Mouse (Mus musculus) frontal cortex, adult 2 months (tissue): Measurements from ENCODE around the gene Srebf2. TPM values are rescaled to one million over a fixed set of nuclear protein-coding genes. Genes with fewer than 3 reads are reported as not detected.
"Not testable (repeated sequence)": the region's sequence is repeated elsewhere in the genome, so short reads cannot be mapped to it uniquely, and the experiment has no call there.

Experiments used
- DNase-seq, 2 experiments: peaks; one replicate each; pipeline ENCODE4 v3.0.0; 2022; ENCODE audit warnings: low spot score in 1 of 2; ENCODE audit errors: extremely low spot score in 1 of 2
- polyA plus RNA-seq: library from polyadenylated mRNA; depleted of rRNA; stranded (reverse); fragments of >200 nt; gene quantifications from 2 replicates; pipeline ENCODE4 v1.2.3, GENCODE M21; 2012

Srebf2 gene
- polyA plus RNA-seq, 1 experiment = 142 TPM

- DNase-seq = no peak
These were observed 74.3 kb downstream of the Srebf2 start for GRCm38 (mm10) chr15:82221104-82221860.

GRCm38 (mm10) chr15:82223251-82223650 is 76.3 kb downstream of the Srebf2 start:
- DNase-seq = no peak

- no peak for DNase-seq
These were observed 76.9 kb downstream of the Srebf2 start, which contains the start of gene Tnfrsf13c for GRCm38 (mm10) chr15:82223657-82224601. TSS of gene Tnfrsf13c (minus strand) at chr15:82224369.

GRCm38 (mm10) chr15:82224602-82225215 is 77.7 kb downstream of the Srebf2 start:
- DNase-seq = no peak

GRCm38 (mm10) chr15:82225769-82226168 is 78.8 kb downstream of the Srebf2 start:
- DNase-seq = no peak

- no peak for DNase-seq
These were observed 82.6 kb downstream of the Srebf2 start for GRCm38 (mm10) chr15:82229542-82230045.

- DNase-seq = no peak
These were observed 83.2 kb downstream of the Srebf2 start for GRCm38 (mm10) chr15:82230098-82230611.

GRCm38 (mm10) chr15:82231100-82231499 is 84.1 kb downstream of the Srebf2 start:
- DNase-seq = no peak

GRCm38 (mm10) chr15:82231591-82232378 is 84.8 kb downstream of the Srebf2 start:
- peak in 1 of 2 experiments; percentile 39 for DNase-seq

GRCm38 (mm10) chr15:82232651-82233050 is 85.7 kb downstream of the Srebf2 start:
- DNase-seq = no peak

- DNase-seq = no peak
These were observed 88.7 kb downstream of the Srebf2 start for GRCm38 (mm10) chr15:82235661-82236060.

- peak; percentile 62 to 94 for DNase-seq
These were observed 89.6 kb downstream of the Srebf2 start for GRCm38 (mm10) chr15:82236565-82236964.

GRCm38 (mm10) chr15:82243311-82243710 is 96.3 kb downstream of the Srebf2 start:
- DNase-seq = no peak

GRCm38 (mm10) chr15:82243742-82244114 is 96.7 kb downstream of the Srebf2 start:
- DNase-seq = peak in 1 of 2 experiments; percentile 34

GRCm38 (mm10) chr15:82244115-82244804 is 97.3 kb downstream of the Srebf2 start, which contains the start of gene Cenpm:
TSS of gene Cenpm (minus strand) at chr15:82244748.
- peak; percentile 79 to 94 for DNase-seq

- not testable (repeated sequence) for DNase-seq
These were observed 97.8 kb downstream of the Srebf2 start for GRCm38 (mm10) chr15:82244805-82245161.

GRCm38 (mm10) chr15:82247131-82247776 is 100.3 kb downstream of the Srebf2 start:
- DNase-seq = no peak

GRCm38 (mm10) chr15:82251579-82251978 is 104.6 kb downstream of the Srebf2 start:
- DNase-seq = no peak

GRCm38 (mm10) chr15:82252097-82252496 is 105.1 kb downstream of the Srebf2 start, which contains the start of gene 1500009C09Rik:
TSS of gene 1500009C09Rik (plus strand) at chr15:82252397.
- DNase-seq = no peak
